Mouse (Mus musculus): ENCODE data around the gene Guca2a. TPM values are rescaled to one million over a fixed set of nuclear protein-coding genes. Genes with fewer than 3 reads are reported as not detected.
"Not testable (repeated sequence)": the region's sequence is repeated elsewhere in the genome, so short reads cannot be mapped to it uniquely, and the experiment has no call there.

The Guca2a gene
- total RNA-seq, 2 experiments from 2014 or later, result not detected

DNA sequence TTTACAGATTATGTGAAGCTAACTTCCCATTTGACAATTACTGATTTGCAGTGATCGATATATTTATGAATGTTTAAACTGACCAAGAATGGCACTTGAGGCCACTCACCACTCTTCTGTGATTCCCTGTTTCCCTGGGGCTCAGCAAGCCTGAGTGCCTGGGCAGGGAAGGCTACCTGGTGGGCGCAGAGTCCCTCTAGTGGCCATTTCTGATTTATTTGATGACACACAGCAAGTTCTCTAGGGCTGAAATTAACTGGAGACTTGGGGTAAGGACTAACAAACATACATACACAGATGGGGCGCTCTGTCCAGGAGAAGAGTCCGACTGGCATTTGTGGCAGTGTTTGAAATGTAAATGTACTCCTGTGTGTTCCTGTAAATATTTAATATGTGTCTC, 9.1 kb upstream of the Guca2a start:
- not testable (repeated sequence) for H3K4me3 ChIP-seq, DNase-seq, H3K27ac ChIP-seq
- TF ChIP-seq CTCF (IDR thresholded peaks at IDR 0.05), result peak; percentile 40
- intact Hi-C loops (cut with DNase I), result loop anchor here (5.0 kb wide), 2 partner anchors 91 to 201 kb away; partner anchors contain the start of genes Foxj3 and Frg2f1

DNA sequence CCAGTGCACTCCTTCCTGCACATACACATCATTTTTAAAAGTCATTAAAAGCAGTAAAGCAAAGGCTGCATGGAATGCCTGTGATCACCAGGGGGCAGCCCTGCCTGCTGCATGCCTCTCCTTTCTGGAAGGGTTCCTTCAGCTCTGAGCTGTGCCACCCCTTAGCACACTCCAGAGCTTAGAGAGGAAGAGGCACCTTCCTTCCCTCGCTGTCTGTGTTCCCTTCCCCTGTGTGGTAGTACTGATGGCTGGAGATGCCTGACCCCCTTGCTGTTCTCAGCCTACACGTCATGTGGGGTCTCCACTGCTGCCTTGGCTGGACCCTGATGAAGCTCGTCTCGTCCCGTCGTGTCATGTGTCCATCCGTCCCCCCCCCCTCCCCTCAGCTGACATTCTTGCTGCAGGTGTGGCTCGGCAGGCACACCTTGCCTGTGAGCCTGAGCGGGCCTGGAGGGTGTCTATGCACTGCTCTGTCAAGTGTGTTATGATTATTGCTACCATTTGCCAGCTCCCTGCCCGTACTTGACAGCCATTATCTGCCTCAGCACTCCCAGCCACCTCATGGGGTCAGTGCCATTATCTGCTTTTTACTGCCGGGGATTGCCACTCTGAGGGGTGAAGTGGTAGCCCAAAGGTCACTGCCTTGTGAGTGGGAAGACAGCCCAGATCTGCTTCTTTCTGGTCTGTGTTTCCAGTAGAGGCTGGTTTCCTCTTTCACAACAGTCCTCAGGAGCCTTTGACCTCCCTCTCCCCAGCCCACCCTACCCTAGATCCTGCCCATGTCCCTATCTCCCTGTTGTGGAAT, 6.2 kb upstream of the Guca2a start:
- peak; percentile 72 for TF ChIP-seq CTCF (IDR thresholded peaks at IDR 0.05)
- Histone ChIP-seq H3K4me3 (no peak overlapping the region), H3K27ac (no peak overlapping the region)
- intact Hi-C loops (cut with DNase I), result loop anchor here (1.0 kb wide), 1 partner anchor 36 kb away; no protein-coding TSS in a partner anchor
- DNase-seq, result peak; percentile 53

DNA sequence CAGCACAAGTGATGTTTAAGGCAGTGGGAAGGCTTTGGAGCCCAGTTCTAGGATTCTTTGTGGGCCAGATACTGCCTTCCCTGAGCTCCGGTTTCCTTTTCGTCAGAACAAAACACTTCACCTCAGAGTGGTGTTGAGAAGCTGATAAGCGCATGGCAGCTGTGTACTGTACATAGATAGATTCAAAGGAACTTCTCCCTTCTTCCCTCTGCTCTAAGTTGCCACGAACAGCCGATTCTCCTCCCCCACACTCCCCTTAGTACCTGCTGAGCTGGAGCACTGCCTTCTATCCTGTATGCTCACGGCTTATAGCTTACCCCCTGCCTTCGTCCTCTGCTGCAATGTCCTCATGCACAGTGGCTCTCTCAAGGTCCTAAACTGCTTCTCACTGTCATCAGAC, 4.8 kb upstream of the Guca2a start:
- H3K4me3 ChIP-seq, result no peak overlapping the region
- intact Hi-C loops (cut with DNase I), result no loop called here
- no peak overlapping the region for H3K27ac ChIP-seq
- no peak for DNase-seq
- TF ChIP-seq CTCF (IDR thresholded peaks at IDR 0.05), result no peak

DNA sequence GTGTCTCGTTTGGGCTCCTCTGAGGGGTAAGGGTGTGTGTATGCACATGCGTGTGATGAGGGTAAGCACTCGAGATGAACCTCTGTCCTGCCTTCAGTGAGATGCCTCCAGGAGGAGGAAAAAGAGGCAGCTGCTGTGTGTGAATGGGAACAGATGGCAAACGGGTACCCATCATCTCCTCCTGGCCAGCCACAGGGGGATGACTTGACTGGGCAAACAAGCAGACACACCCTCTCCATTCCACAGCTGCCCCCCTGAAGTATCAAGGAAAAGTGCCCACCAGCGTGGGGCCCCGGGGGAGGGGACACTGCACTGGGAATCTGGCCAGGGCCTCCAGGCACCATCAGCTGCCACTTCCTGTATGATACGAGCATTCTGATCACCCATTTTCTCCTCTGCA, 4.2 kb upstream of the Guca2a start:
- intact Hi-C loops (cut with DNase I), result no loop called here
- Histone ChIP-seq H3K27ac (no peak overlapping the region), H3K4me3 (no peak overlapping the region)

DNA sequence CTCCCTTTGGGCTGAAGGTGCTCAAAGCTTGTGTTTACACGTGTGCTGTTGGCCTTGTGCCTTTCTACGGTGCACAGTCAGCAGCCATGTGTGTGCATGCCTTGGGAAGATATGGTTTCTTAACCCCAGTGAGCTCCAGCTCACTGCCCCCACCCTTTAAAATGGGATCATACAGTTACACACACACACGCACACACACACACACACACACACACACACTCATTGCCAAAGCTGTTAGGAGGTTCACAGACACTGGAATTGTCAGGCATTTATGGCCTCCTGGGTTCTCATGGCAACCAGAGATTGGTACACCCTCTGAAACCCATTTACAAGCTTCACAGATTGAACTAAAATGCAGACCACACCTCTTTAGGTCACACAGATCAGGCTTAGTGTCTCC, 3.6 kb upstream of the Guca2a start:
- Histone ChIP-seq H3K4me3 (no peak overlapping the region), H3K27ac (no peak overlapping the region)
- intact Hi-C loops (cut with DNase I), result no loop called here
- DNase-seq, result no peak
- no peak for TF ChIP-seq CTCF (IDR thresholded peaks at IDR 0.05)

More for the DNA sequence above, 4.2 kb upstream of the Guca2a start:
- no peak for DNase-seq
- no peak for TF ChIP-seq CTCF (IDR thresholded peaks at IDR 0.05)

DNA sequence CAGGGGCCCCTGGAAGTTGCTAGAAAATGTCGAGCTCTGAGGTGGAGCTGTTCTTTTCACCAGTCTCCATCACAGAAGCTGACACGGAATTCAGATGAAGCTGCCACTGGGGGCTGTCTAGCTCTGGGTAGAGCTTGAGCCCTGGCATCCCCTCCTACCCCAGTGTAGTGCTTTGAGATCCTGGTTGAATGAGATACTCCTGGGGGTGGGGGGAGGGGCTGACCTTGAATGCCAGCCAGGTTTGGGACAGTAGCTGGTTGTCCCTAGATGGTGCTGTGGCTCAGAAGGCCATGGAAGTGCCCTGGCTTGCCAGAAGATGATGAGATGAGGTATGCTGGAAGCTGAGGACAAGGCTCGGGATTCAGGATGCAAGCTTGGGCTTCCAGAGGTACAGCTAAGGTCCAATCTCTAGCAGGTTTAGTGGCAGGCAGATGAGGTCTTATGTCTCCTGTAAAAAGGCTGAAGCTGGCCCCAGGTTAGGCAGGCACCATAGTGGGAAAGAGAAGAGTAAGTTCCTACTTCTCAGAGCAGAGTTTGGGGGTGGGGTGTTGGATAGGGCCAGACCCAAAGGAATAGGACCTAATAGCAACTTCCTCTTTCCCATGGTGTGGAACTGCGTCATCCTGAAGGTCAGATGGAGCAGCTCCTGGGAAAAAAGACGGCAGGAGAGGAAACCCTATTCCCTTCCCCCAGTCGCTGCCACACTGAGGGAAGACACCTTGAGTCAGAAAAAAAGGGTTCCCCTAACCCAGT, 2.4 kb upstream of the Guca2a start:
- H3K27ac ChIP-seq, result no peak overlapping the region
- intact Hi-C loops (cut with DNase I), result no loop called here

DNA sequence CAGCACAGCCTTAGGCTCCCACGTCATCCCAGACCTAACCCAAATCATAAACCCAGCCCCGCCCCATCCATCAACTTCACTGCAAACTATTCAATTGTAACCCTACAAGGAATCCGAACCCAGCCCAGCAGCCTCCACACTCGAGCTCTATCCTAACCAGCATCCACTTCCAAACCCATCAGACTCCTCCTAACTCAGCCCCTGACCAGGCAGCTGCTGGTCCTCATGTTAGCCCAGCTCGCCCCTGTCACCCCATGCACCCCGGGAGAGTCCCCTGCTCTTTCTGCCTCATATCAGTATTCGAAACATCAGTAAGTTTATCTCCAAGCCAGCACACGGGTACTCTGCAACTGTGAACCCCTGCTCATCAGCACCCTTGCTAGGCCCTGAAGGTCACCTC, 1.8 kb upstream of the Guca2a start:
- no peak for TF ChIP-seq CTCF (IDR thresholded peaks at IDR 0.05)
- intact Hi-C loops (cut with DNase I), result no loop called here
- Histone ChIP-seq H3K4me3 (no peak overlapping the region), H3K27ac (no peak overlapping the region)
- no peak for DNase-seq

More for the DNA sequence above, 2.4 kb upstream of the Guca2a start:
- H3K4me3 ChIP-seq, result no peak overlapping the region
- DNase-seq, result no peak
- TF ChIP-seq CTCF (IDR thresholded peaks at IDR 0.05), result no peak

DNA sequence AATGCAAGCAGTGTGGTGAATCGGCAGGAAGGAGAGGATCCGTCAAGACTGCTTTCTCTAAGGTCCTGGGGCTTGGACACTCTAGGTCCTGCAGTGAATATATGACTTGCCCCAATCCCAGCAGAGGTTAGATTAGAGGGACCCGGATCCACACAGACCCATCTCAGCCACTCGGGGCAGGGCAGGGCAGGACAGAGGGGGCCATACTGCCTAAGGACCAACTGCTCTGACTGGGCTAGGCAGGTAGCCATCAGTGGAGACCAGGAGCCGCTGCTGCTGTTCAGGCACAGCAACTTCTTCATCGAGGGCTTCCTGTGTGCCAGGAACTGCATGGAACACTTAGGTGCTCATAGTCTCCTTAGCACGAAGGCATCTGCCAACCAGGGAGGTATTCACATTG, 773 bp upstream of the Guca2a start:
- TF ChIP-seq CTCF (IDR thresholded peaks at IDR 0.05), result no peak
- DNase-seq, result no peak
- H3K4me3 ChIP-seq, result no peak overlapping the region
- H3K27ac ChIP-seq, result no peak overlapping the region
- intact Hi-C loops (cut with DNase I), result no loop called here

DNA sequence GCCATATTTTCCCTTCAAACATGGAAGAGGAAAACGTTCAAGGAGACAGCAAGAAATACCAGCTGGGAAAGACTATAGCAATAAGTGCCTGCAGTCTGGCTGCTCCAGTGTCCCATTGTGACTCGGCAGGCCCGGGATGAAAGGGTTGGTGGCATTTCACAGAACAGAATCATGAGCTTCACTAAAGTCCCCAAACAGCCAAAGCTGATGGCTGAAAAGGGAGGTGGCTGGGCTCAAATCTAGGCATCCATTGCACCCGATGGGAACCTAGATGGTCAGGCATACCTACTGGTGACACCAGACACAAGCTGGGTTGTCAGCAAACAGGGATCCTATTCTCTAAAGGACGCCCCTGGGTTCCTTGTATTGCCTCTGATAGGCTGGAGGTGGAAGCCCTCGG, 442 bp downstream of the Guca2a start:
- TF ChIP-seq CTCF (IDR thresholded peaks at IDR 0.05), result no peak
- intact Hi-C loops (cut with DNase I), result no loop called here
- Histone ChIP-seq H3K27ac (no peak overlapping the region), H3K4me3 (no peak overlapping the region)
- DNase-seq, result no peak

DNA sequence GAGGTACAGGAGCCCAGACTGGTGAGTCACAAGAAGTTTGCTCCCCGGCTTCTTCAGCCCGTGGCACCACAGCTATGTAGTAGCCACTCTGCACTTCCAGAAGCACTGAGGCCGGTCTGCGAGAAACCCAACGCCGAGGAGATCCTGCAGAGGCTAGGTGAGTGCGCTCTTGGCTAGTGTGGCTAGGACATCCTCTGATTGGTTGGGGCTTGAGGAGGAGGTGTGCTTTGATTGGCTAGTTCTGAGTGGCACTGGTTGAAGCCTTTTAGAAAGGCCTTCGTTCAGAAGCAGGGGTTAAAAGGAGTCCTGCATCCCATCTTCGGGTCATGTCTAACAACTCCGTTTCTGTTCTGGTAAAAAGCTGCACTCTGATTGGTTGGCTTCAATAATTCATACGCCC, 1.2 kb downstream of the Guca2a start:
- Histone ChIP-seq H3K4me3 (no peak overlapping the region), H3K27ac (no peak overlapping the region)
- TF ChIP-seq CTCF (IDR thresholded peaks at IDR 0.05), result no peak
- intact Hi-C loops (cut with DNase I), result no loop called here
- DNase-seq, result no peak

DNA sequence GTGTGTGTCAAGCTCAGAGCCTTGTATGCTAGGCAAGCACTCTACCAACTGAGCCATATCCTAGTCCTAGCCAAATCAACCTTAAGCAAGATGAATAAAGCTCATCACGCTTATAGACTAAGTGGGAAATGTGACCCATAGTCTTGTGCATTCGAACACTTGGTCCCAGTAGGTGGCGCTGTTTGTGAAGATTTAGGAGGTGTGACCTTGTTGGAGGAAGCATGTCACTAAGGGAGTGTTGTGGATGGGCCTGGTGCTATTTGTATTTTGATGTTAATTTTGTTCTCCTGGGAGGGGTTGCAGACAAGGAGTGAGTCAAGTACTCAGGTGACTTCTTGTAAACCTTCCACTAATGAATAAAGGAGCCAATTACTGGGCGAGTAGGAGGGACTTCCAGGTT, 5.2 kb downstream of the Guca2a start:
- TF ChIP-seq CTCF (IDR thresholded peaks at IDR 0.05), result no peak
- Histone ChIP-seq H3K27ac (no peak overlapping the region), H3K4me3 (no peak overlapping the region)
- intact Hi-C loops (cut with DNase I), result no loop called here
- no peak for DNase-seq

DNA sequence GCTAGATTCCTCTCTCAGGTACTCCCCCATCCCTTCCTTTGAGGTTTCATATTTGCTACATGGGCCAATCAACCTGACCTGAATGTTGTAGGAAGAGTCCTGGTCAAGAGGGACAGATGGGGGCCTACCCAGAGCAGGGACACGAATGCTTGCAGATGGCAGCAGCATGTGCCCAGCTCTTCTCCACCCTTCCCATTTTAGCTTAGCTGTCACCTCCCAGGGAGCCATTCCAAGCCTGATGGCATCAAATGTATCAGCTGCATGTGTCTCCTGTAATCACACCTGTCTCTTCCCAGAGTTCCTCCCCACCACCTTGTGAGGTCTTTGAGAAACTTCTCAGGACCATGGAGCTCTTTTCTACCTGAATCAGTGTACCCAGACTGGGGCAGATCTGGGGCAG, 19.5 kb downstream of the Guca2a start:
- no peak for TF ChIP-seq CTCF (IDR thresholded peaks at IDR 0.05)
- Histone ChIP-seq H3K27ac (no peak overlapping the region), H3K4me3 (no peak overlapping the region)
- intact Hi-C loops (cut with DNase I), result no loop called here
- DNase-seq, result peak; percentile 10

DNA sequence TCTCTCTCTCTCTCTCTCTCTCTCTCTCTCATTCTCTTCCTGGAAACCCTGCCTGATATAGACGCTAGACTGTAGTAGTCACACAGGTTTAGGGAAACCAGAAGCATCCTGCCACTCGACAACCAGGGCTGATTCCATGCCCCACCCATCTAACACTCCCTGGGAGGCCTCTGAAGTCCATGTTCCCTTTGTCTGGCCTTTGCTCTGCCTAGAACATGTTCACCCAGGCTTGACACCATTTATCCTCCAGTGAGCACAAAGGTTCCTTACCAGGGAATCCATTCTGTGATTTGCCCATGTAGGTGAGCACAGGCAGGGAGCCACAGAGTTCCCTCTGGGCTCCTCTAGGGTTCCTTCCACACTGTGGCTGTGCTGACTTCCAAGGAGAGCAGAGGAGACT, 20.7 kb downstream of the Guca2a start:
- no peak for DNase-seq
- Histone ChIP-seq H3K27ac (no peak overlapping the region), H3K4me3 (no peak overlapping the region)
- TF ChIP-seq CTCF (IDR thresholded peaks at IDR 0.05), result no peak
- intact Hi-C loops (cut with DNase I), result no loop called here
